Mouse (Mus musculus): ENCODE results near the gene Tnfaip1. TPM values are rescaled to one million over a fixed set of nuclear protein-coding genes. Genes with fewer than 3 reads are reported as not detected.

Tnfaip1 gene
- polyA plus RNA-seq, 1 experiment from 2014 or later = 63.7 TPM

GRCm38 (mm10) chr11:78515549-78516325, 20.4 kb downstream of the Tnfaip1 start:
- ATAC-seq (replicated peaks; ENCODE audit: insufficient number of reproducible peaks, insufficient read depth, low FRiP score, low read depth) = no peak
- H3K36me3 ChIP-seq = peaks cover 63% of the 10 kb centered on the region
- no peak overlapping the region for H3K9ac ChIP-seq
- no peak overlapping the region for H3K4me2 ChIP-seq
- H3K9me3 ChIP-seq (replicated peaks) = no peaks in the 10 kb centered on the region
- H3K4me3 ChIP-seq = no peak overlapping the region
- WGBS = 64% methylated on average over 2 of the region's 2 CpGs
- no peak overlapping the region for H3K27ac ChIP-seq
- H3K27me3 ChIP-seq = no peaks in the 10 kb centered on the region
- H3K4me1 ChIP-seq (replicated peaks) = peaks cover 15% of the 10 kb centered on the region

GRCm38 (mm10) chr11:78513106-78513790, 22.9 kb downstream of the Tnfaip1 start:
- 78% methylated on average over 3 of the region's 3 CpGs for WGBS
- H3K4me3 ChIP-seq = peak overlapping the region; percentile 91

GRCm38 (mm10) chr11:78512025-78512957, 23.8 kb downstream of the Tnfaip1 start, which contains the start of the genes Tmem199 and Poldip2:
TSS of gene Tmem199 (minus strand) at chr11:78512172.
TSS of gene Poldip2 (plus strand) at chr11:78512193.
- H3K4me2 ChIP-seq = peak within 1 kb of the TSS; percentile 91
- peak within 1 kb of the TSS; percentile 87 for H3K27ac ChIP-seq
- peaks cover 15% of the 10 kb centered on the region for H3K4me1 ChIP-seq (replicated peaks)
- H3K9me3 ChIP-seq (replicated peaks) = no peaks in the 10 kb centered on the region
- under 1% methylated on average over 56 of the region's 67 CpGs for WGBS
- H3K4me3 ChIP-seq = peak within 1 kb of the TSS; percentile 91
- H3K9ac ChIP-seq = peak within 1 kb of the TSS; percentile 99
- no peaks in the 10 kb centered on the region for H3K27me3 ChIP-seq
- peak; percentile 96 for ATAC-seq (replicated peaks; ENCODE audit: insufficient number of reproducible peaks, insufficient read depth, low FRiP score, low read depth)
- peaks cover 51% of the 10 kb centered on the region for H3K36me3 ChIP-seq

More at GRCm38 (mm10) chr11:78513106-78513790, 22.9 kb downstream of the Tnfaip1 start:
- Histone ChIP-seq H3K9ac (peak overlapping the region; percentile 99; the same call in 1 of the 2 replicates), H3K36me3 (peaks cover 50% of the 10 kb centered on the region), H3K9me3 (replicated peaks) (no peaks in the 10 kb centered on the region), H3K4me1 (replicated peaks) (peaks cover 15% of the 10 kb centered on the region), H3K4me2 (peak overlapping the region; percentile 91), H3K27me3 (no peaks in the 10 kb centered on the region), H3K27ac (no peak overlapping the region)
- no peak for ATAC-seq (replicated peaks; ENCODE audit: insufficient number of reproducible peaks, insufficient read depth, low FRiP score, low read depth)

GRCm38 (mm10) chr11:78509148-78509547, 27.0 kb downstream of the Tnfaip1 start:
- Histone ChIP-seq H3K9me3 (replicated peaks) (no peaks in the 10 kb centered on the region), H3K4me2 (no peak overlapping the region), H3K4me1 (replicated peaks) (peaks cover 15% of the 10 kb centered on the region), H3K27ac (no peak overlapping the region), H3K27me3 (no peaks in the 10 kb centered on the region), H3K36me3 (peaks cover 41% of the 10 kb centered on the region), H3K4me3 (no peak overlapping the region), H3K9ac (no peak overlapping the region)
- 79% methylated on average over 5 of the region's 5 CpGs for WGBS
- no peak for ATAC-seq (replicated peaks; ENCODE audit: insufficient number of reproducible peaks, insufficient read depth, low FRiP score, low read depth)

- WGBS = 77% methylated on average over 3 of the region's 3 CpGs
- Histone ChIP-seq H3K27me3 (peaks cover 15% of the 10 kb centered on the region), H3K4me2 (no peak overlapping the region), H3K27ac (no peak overlapping the region), H3K9ac (no peak overlapping the region), H3K4me1 (replicated peaks) (no peaks in the 10 kb centered on the region), H3K36me3 (peaks cover 39% of the 10 kb centered on the region), H3K4me3 (no peak overlapping the region), H3K9me3 (replicated peaks) (no peaks in the 10 kb centered on the region)
- no peak for ATAC-seq (replicated peaks; ENCODE audit: insufficient number of reproducible peaks, insufficient read depth, low FRiP score, low read depth)
Observed at GRCm38 (mm10) chr11:78505430-78505829, 30.7 kb downstream of the Tnfaip1 start.

GRCm38 (mm10) chr11:78502909-78503650, 33.1 kb downstream of the Tnfaip1 start, which contains the start of gene Sebox:
TSS of gene Sebox (plus strand) at chr11:78503447.
- ATAC-seq (replicated peaks; ENCODE audit: insufficient number of reproducible peaks, insufficient read depth, low FRiP score, low read depth) = no peak
- Histone ChIP-seq H3K4me3 (no peak within 1 kb of the TSS), H3K9ac (no peak within 1 kb of the TSS), H3K4me1 (replicated peaks) (no peaks in the 10 kb centered on the region; the same call in 1 of the 2 replicates), H3K27ac (no peak within 1 kb of the TSS), H3K4me2 (no peak within 1 kb of the TSS), H3K9me3 (replicated peaks) (no peaks in the 10 kb centered on the region), H3K36me3 (peaks cover 26% of the 10 kb centered on the region), H3K27me3 (peaks cover 39% of the 10 kb centered on the region)
- 67% methylated on average over 7 of the region's 7 CpGs for WGBS

- WGBS = 79% methylated on average over 20 of the region's 20 CpGs
- Histone ChIP-seq H3K9ac (no peak overlapping the region), H3K4me3 (no peak overlapping the region), H3K27ac (no peak overlapping the region), H3K9me3 (replicated peaks) (no peaks in the 10 kb centered on the region), H3K27me3 (peaks cover 54% of the 10 kb centered on the region), H3K4me2 (no peak overlapping the region), H3K4me1 (replicated peaks) (peaks cover 14% of the 10 kb centered on the region), H3K36me3 (peaks cover 10% of the 10 kb centered on the region; the same call in 1 of the 2 replicates)
- no peak for ATAC-seq (replicated peaks; ENCODE audit: insufficient number of reproducible peaks, insufficient read depth, low FRiP score, low read depth)
Observed at GRCm38 (mm10) chr11:78501529-78501928, 34.6 kb downstream of the Tnfaip1 start.

GRCm38 (mm10) chr11:78500623-78501202, 35.4 kb downstream of the Tnfaip1 start:
- H3K4me1 ChIP-seq (replicated peaks) = peaks cover 14% of the 10 kb centered on the region
- H3K4me2 ChIP-seq = no peak overlapping the region
- H3K36me3 ChIP-seq = 0 out of 2 replicates have a peak, but pooled peaks cover 2% of the 10 kb centered on the region
- H3K27me3 ChIP-seq = peaks cover 62% of the 10 kb centered on the region
- H3K9ac ChIP-seq = no peak overlapping the region
- WGBS = 66% methylated on average over 9 of the region's 9 CpGs
- no peak overlapping the region for H3K27ac ChIP-seq
- no peaks in the 10 kb centered on the region for H3K9me3 ChIP-seq (replicated peaks)
- no peak for ATAC-seq (replicated peaks; ENCODE audit: insufficient number of reproducible peaks, insufficient read depth, low FRiP score, low read depth)
- no peak overlapping the region for H3K4me3 ChIP-seq

GRCm38 (mm10) chr11:78499543-78499942, 36.6 kb downstream of the Tnfaip1 start:
- H3K27ac ChIP-seq = no peak overlapping the region
- ATAC-seq (replicated peaks; ENCODE audit: insufficient number of reproducible peaks, insufficient read depth, low FRiP score, low read depth) = no peak
- H3K4me2 ChIP-seq = no peak overlapping the region
- WGBS = 41% methylated on average over 16 of the region's 16 CpGs
- no peaks in the 10 kb centered on the region for H3K36me3 ChIP-seq
- H3K27me3 ChIP-seq = peaks cover 74% of the 10 kb centered on the region
- no peaks in the 10 kb centered on the region for H3K9me3 ChIP-seq (replicated peaks)
- peaks cover 14% of the 10 kb centered on the region for H3K4me1 ChIP-seq (replicated peaks)
- H3K4me3 ChIP-seq = no peak overlapping the region
- no peak overlapping the region for H3K9ac ChIP-seq

- H3K4me2 ChIP-seq = peak within 1 kb of the TSS; percentile 83
- no peak for ATAC-seq (replicated peaks; ENCODE audit: insufficient number of reproducible peaks, insufficient read depth, low FRiP score, low read depth)
- no peaks in the 10 kb centered on the region for H3K36me3 ChIP-seq
- no peak within 1 kb of the TSS for H3K27ac ChIP-seq
- H3K4me1 ChIP-seq (replicated peaks) = peaks cover 14% of the 10 kb centered on the region
- 53% methylated on average over 7 of the region's 7 CpGs for WGBS
- H3K27me3 ChIP-seq = peaks cover 79% of the 10 kb centered on the region
- no peak within 1 kb of the TSS for H3K9ac ChIP-seq
- H3K9me3 ChIP-seq (replicated peaks) = no peaks in the 10 kb centered on the region
- peak within 1 kb of the TSS; percentile 52 for H3K4me3 ChIP-seq
Observed at GRCm38 (mm10) chr11:78499004-78499403, 37.1 kb downstream of the Tnfaip1 start, which contains the start of gene Vtn. TSS of gene Vtn (plus strand) at chr11:78499091.

Data from heart, embryonic 15.5 days (tissue).